Mouse (Mus musculus): ENCODE measurements at regions not wholly inside any gene's neighbourhood (a gene's known extent, or its start where the extent isn't known, plus 50 kb on each side); places are given as distances from the start of the nearest gene placed in this dataset.

DNA sequence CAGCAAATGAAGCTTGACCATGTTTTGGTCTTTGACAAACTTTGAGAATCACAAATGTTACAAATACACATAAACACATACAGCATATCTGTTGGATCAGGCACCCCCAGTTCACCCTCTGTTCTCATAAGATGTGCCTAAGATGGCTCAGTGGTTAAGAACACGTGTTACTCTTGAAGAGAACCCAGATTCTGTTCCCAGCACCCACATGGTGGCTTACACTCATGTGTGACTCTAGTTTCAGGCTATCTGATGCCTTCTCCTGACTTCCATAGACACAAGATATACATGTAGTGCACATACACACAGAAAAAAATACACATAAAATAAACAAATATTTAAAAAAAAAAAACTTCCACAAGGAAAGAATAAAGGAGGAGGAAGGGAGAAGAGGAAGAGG, 191.7 kb downstream of the Gm11361 start:
- TF ChIP-seq CTCF (IDR thresholded peaks at IDR 0.05; ENCODE audit: low read depth) (no peak), EP300 (IDR thresholded peaks at IDR 0.05; ENCODE audit: low read depth) (no peak)
